8 mouse cellular contexts compared by ENCODE assay signal in genomic region chr17:57062011-57062521, GRCm38 (mm10). TPM values are rescaled to one million over a fixed set of nuclear protein-coding genes. Genes with fewer than 3 reads are reported as not detected.
DNase-seq lines count a peak whose midpoint lies in the region; ATAC-seq and TF ChIP-seq lines count a peak whose summit lies in the region.

No protein-coding gene starts in this region.

- H3K4me2 ChIP-seq in forebrain, embryonic 12.5 days = peak overlapping the region; percentile 50
- peak overlapping the region; percentile 55 for H3K4me2 ChIP-seq in kidney, postnatal 0 days (ENCODE audit: low read length)

- no peaks in the 10 kb centered on the region for H3K9me3 ChIP-seq in forebrain, embryonic 12.5 days
- H3K9me3 ChIP-seq in kidney, postnatal 0 days (replicated peaks; ENCODE audit: low read length) = no peaks in the 10 kb centered on the region

- no peak for TF ChIP-seq POLR2A in spleen, adult 2 months (IDR thresholded peaks at IDR 0.05; ENCODE audit: low read depth, low read length)

- intact Hi-C loops in gastrocnemius, postnatal 36 days (cut with DNase I) = loop anchor here (5.0 to 10.0 kb wide), 2 partner anchors 65 to 103 kb away; partner anchors contain the start of gene Alkbh7

- 2% methylated on average over 39 of the region's 39 CpGs for WGBS in spleen, adult 2 months
- under 1% methylated on average over 39 of the region's 39 CpGs for whole genome bisulfite sequencing in forebrain, embryonic 12.5 days
- WGBS in kidney, postnatal 0 days = under 1% methylated on average over 37 of the region's 39 CpGs

- no peak overlapping the region for H3K9ac ChIP-seq in forebrain, embryonic 12.5 days
- peak overlapping the region; percentile 75 for H3K9ac ChIP-seq in kidney, postnatal 0 days (ENCODE audit: low read depth, low read length)

- peak overlapping the region; percentile 50; the same call in 1 of the 2 replicates for H3K4me3 ChIP-seq in spleen, adult 2 months (ENCODE audit: extremely low read depth, insufficient read depth, insufficient read length)
- H3K4me3 ChIP-seq in forebrain, embryonic 12.5 days (replicated peaks) = peak overlapping the region; percentile 31
- peak overlapping the region; percentile 56 for H3K4me3 ChIP-seq in kidney, postnatal 0 days (replicated peaks; ENCODE audit: low read depth, low read length)

- H3K27me3 ChIP-seq in spleen, adult 2 months (ENCODE audit: control insufficient read depth, insufficient read depth, low read length) = 0 out of 2 replicates have a peak, but pooled peaks cover 2% of the 10 kb centered on the region
- peaks cover 46% of the 10 kb centered on the region for H3K27me3 ChIP-seq in forebrain, embryonic 12.5 days
- H3K27me3 ChIP-seq in kidney, postnatal 0 days (ENCODE audit: insufficient read depth, low read length) = peaks cover 8% of the 10 kb centered on the region

- TF ChIP-seq CTCF in spleen, adult 2 months (IDR thresholded peaks at IDR 0.05; ENCODE audit: extremely low read depth, insufficient read depth, insufficient read length, insufficient replicate concordance) = no peak
- no peak for TF ChIP-seq CTCF in kidney, postnatal 0 days (IDR thresholded peaks at IDR 0.05; ENCODE audit: low read depth)

- no peak for ATAC-seq in forebrain, embryonic 12.5 days (ENCODE audit: low FRiP score)
- ATAC-seq in kidney, postnatal 0 days (replicated peaks; ENCODE audit: low FRiP score, low read depth) = peak; percentile 46

- H3K4me1 ChIP-seq in spleen, adult 2 months (ENCODE audit: control insufficient read depth, insufficient read depth, insufficient read length) = peaks cover 18% of the 10 kb centered on the region; the same call in 1 of the 2 replicates
- peaks cover 30% of the 10 kb centered on the region for H3K4me1 ChIP-seq in forebrain, embryonic 12.5 days
- peaks cover 9% of the 10 kb centered on the region; the same call in 1 of the 2 replicates for H3K4me1 ChIP-seq in kidney, postnatal 0 days (replicated peaks; ENCODE audit: insufficient read depth, low read length)

- H3K27ac ChIP-seq in spleen, adult 2 months (ENCODE audit: insufficient read depth, low read length) = no peak overlapping the region
- H3K27ac ChIP-seq in forebrain, embryonic 12.5 days = no peak overlapping the region
- peak overlapping the region; percentile 91 for H3K27ac ChIP-seq in kidney, postnatal 0 days

- H3K36me3 ChIP-seq in spleen, adult 2 months (ENCODE audit: control insufficient read depth, insufficient read depth, low read length) = peaks cover 6% of the 10 kb centered on the region
- H3K36me3 ChIP-seq in forebrain, embryonic 12.5 days (replicated peaks) = 0 out of 2 replicates have a peak, but pooled peaks cover 5% of the 10 kb centered on the region
- H3K36me3 ChIP-seq in kidney, postnatal 0 days (ENCODE audit: insufficient read depth, low read length) = 0 out of 2 replicates have a peak, but pooled peaks cover 2% of the 10 kb centered on the region

- peak in 1 of 2 experiments; percentile 54 for DNase-seq in spleen, adult 2 months (ENCODE audit: low read depth in 1 of 2, low spot score in 2 of 2)
- DNase-seq in spleen, adult 12 weeks (ENCODE audit: low spot score) = no peak
- DNase-seq in kidney, postnatal 0 days (ENCODE audit: low spot score) = peak; percentile 43
- peak; percentile 69 for DNase-seq in lung, postnatal 14 days
- DNase-seq in thymus, adult 18-20 months = peak; percentile 38 to 65
- DNase-seq in frontal cortex, postnatal 10 days (ENCODE audit: low spot score in 2 of 2) = no peak
- DNase-seq in gastrocnemius, postnatal 36 days = no peak

RNA-seq across cellular contexts. Expression of gene Slc25a23, which starts 2.4 kb away (rescaled TPM):
- 10.7 and 13.1 TPM in 2 replicates for polyA plus RNA-seq in spleen, adult 2 months (2012; rRNA removed)
- 20.3 and 21.3 TPM in 2 replicates for polyA plus RNA-seq in forebrain, embryonic 12.5 days (2016; fragmentation: Nextera tagmentation; extraction: Ambion mirVana)
- 10.2 and 10.7 TPM in 2 replicates for polyA plus RNA-seq in kidney, postnatal 0 days (2015; fragmentation: Nextera tagmentation; extraction: Ambion mirVana)
- 10 to 100 TPM; 34.1 to 48.5 TPM for total RNA-seq in gastrocnemius, postnatal 36 days (2021)

RNA-seq across cellular contexts. Expression of gene Crb3, which starts 3.2 kb away (rescaled TPM):
- polyA plus RNA-seq in spleen, adult 2 months (2012; rRNA removed) = 6.3 and 6.8 TPM in 2 replicates
- polyA plus RNA-seq in forebrain, embryonic 12.5 days (2016; fragmentation: Nextera tagmentation; extraction: Ambion mirVana) = 1.3 and 2.5 TPM in 2 replicates
- 82.4 and 90.9 TPM in 2 replicates for polyA plus RNA-seq in kidney, postnatal 0 days (2015; fragmentation: Nextera tagmentation; extraction: Ambion mirVana)
- total RNA-seq in gastrocnemius, postnatal 36 days (2021) = under 1 TPM; 0.51 to 0.57 TPM

RNA-seq across cellular contexts. Expression of gene Dennd1c, which starts 16.2 kb away (rescaled TPM):
- polyA plus RNA-seq in spleen, adult 2 months (2012; rRNA removed) = 94.1 and 116 TPM in 2 replicates
- polyA plus RNA-seq in forebrain, embryonic 12.5 days (2016; fragmentation: Nextera tagmentation; extraction: Ambion mirVana) = 5.2 and 5.9 TPM in 2 replicates
- polyA plus RNA-seq in kidney, postnatal 0 days (2015; fragmentation: Nextera tagmentation; extraction: Ambion mirVana) = 4.2 and 5.1 TPM in 2 replicates
- total RNA-seq in gastrocnemius, postnatal 36 days (2021) = under 1 TPM; 0.43 to 0.54 TPM

RNA-seq across cellular contexts. Expression of gene Slc25a41, which starts 20.6 kb away (rescaled TPM):
- polyA plus RNA-seq in spleen, adult 2 months (2012; rRNA removed) = not detected in 2 replicates
- not detected in 2 replicates for polyA plus RNA-seq in forebrain, embryonic 12.5 days (2016; fragmentation: Nextera tagmentation; extraction: Ambion mirVana)
- polyA plus RNA-seq in kidney, postnatal 0 days (2015; fragmentation: Nextera tagmentation; extraction: Ambion mirVana) = not detected in 2 replicates
- not detected for total RNA-seq in gastrocnemius, postnatal 36 days (2021)

RNA-seq across cellular contexts. Expression of gene Tubb4a, which starts 25.5 kb away (rescaled TPM):
- polyA plus RNA-seq in spleen, adult 2 months (2012; rRNA removed) = 1.6 and 1.7 TPM in 2 replicates
- polyA plus RNA-seq in forebrain, embryonic 12.5 days (2016; fragmentation: Nextera tagmentation; extraction: Ambion mirVana) = 121 and 145 TPM in 2 replicates
- polyA plus RNA-seq in kidney, postnatal 0 days (2015; fragmentation: Nextera tagmentation; extraction: Ambion mirVana) = 15.4 and 16.4 TPM in 2 replicates
- 1 to 10 TPM; 1.3 to 1.4 TPM for total RNA-seq in gastrocnemius, postnatal 36 days (2021)

Comparison
In these comparisons a context has a peak if more than half of its experiments do, and no peak if none do; other contexts are left out.
1. DNase-seq: peak in kidney, postnatal 0 days (single experiment), lung, postnatal 14 days (single experiment) and thymus, adult 18-20 months (2 of 2); none in spleen, adult 12 weeks (single experiment), frontal cortex, postnatal 10 days (0 of 2) and gastrocnemius, postnatal 36 days (0 of 2).
2. RNA of gene Crb3, which starts 3.2 kb away (polyA plus RNA-seq): 82.4 to 90.9 TPM in kidney, postnatal 0 days; 6.3 to 6.8 TPM in spleen, adult 2 months and 1.3 to 2.5 TPM in forebrain, embryonic 12.5 days; every median in the first group is over 10 times any median in the second.
3. RNA of gene Dennd1c, which starts 16.2 kb away (polyA plus RNA-seq): 94.1 to 116 TPM in spleen, adult 2 months; 5.2 to 5.9 TPM in forebrain, embryonic 12.5 days and 4.2 to 5.1 TPM in kidney, postnatal 0 days; every median in the first group is over 10 times any median in the second.
4. Peak in every context shown above with its lines, with median percentiles within 50 percentile points of each other: H3K4me3 ChIP-seq.